Mouse (Mus musculus) brain, embryonic 14.5 days (tissue): ENCODE measurements around the gene Usp9x.

Source experiments
- CTCF ChIP-seq: fragments of 200-500 bp; IDR thresholded peaks from 2 replicates; pipeline ENCODE4 v1.5.1; 2012; ENCODE audit warnings: inconsistent platforms, mild to moderate bottlenecking, moderate library complexity, borderline replicate concordance; ENCODE audit not compliant: insufficient read depth, insufficient read length; ENCODE audit errors: extremely low read depth
- POLR2A ChIP-seq: fragments of 200-500 bp; IDR thresholded peaks from 2 replicates; pipeline ENCODE4 v1.6.1; 2012; ENCODE audit warnings: mild to moderate bottlenecking, inconsistent platforms, borderline replicate concordance; ENCODE audit not compliant: poor library complexity, insufficient read depth, insufficient read length, severe bottlenecking; ENCODE audit errors: extremely low read depth

DNA sequence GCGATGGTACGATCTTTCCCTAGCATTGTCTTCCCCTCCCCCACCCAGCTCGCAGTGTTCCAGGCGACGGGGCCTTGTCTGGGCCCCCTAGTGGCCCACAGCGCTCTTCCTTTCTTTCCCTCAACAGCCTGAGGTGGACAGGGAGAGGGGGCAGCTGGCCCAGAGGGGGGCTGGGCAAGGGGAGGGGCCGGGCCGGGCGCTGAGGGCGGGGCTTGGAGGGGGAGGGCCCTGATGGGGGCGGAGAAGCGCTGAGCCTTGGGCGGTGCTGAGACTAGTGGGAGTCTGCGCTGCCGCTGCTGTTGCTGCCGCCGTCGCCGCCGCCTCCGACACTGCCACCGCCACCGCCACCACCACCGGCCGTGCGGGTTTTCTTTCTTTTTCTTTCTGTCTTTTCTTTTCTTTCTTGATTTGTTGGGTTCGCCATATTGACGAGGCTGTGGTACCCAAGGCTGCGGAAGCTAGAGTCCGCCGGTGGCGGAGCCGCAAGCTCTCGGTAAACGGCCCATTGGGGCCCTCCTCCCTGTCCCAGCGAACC, at the start of gene Usp9x:
- TF ChIP-seq CTCF: peak; percentile 67
- TF ChIP-seq POLR2A: peak; percentile 75
